Mouse (Mus musculus) limb, embryonic 12.5 days (tissue): ENCODE measurements at regions not wholly inside any gene's neighbourhood (a gene's known extent, or its start where the extent isn't known, plus 50 kb on each side); places are given as distances from the start of the nearest gene placed in this dataset.

Experiments used
- ATAC-seq: fragments of 200-750 bp; cut with Nextera tagmentation; 2 replicates; pipeline ENCODE4 v1.8.0; 2017; ENCODE audit warnings: low read depth, moderate TSS enrichment; ENCODE audit not compliant: insufficient number of reproducible peaks, insufficient read depth, low FRiP score, low TSS enrichment
- H3K27ac ChIP-seq: fragments of 300-500 bp; sonication (generic); 2 replicates; pipeline ENCODE4 v1.5.1; 2016; ENCODE audit warnings: mild to moderate bottlenecking, moderate library complexity
- H3K27me3 ChIP-seq: fragments of 300-500 bp; sonication (generic); 2 replicates; pipeline ENCODE4 v1.6.1; 2016; ENCODE audit warnings: mild to moderate bottlenecking, moderate library complexity
- H3K36me3 ChIP-seq: fragments of 300-500 bp; sonication (generic); 2 replicates; pipeline ENCODE4 v1.6.1; 2016; ENCODE audit warnings: mild to moderate bottlenecking, moderate library complexity
- H3K4me1 ChIP-seq: fragments of 300-500 bp; sonication (generic); replicated peaks from 2 replicates; pipeline ENCODE4 v1.6.1; 2016
- H3K4me2 ChIP-seq: fragments of 300-500 bp; sonication (generic); 2 replicates; pipeline ENCODE4 v1.6.1; 2016; ENCODE audit warnings: mild to moderate bottlenecking, moderate library complexity
- H3K4me3 ChIP-seq: fragments of 300-500 bp; sonication (generic); replicated peaks from 2 replicates; pipeline ENCODE4 v1.5.1; 2016; ENCODE audit warnings: mild to moderate bottlenecking
- H3K9ac ChIP-seq: fragments of 300-500 bp; sonication (generic); replicated peaks from 2 replicates; pipeline ENCODE4 v1.6.1; 2016; ENCODE audit warnings: mild to moderate bottlenecking, moderate library complexity
- H3K9me3 ChIP-seq: fragments of 300-500 bp; sonication (generic); 2 replicates; pipeline ENCODE4 v1.6.1; 2016; ENCODE audit warnings: mild to moderate bottlenecking, moderate library complexity
- WGBS: fragments of 180-500 bp; shearing (Covaris S2); methylation state at CpG from one replicate; pipeline ENCODE4 v1.1.7; 2016; 5-methylcytosine and 5-hydroxymethylcytosine counted together

DNA sequence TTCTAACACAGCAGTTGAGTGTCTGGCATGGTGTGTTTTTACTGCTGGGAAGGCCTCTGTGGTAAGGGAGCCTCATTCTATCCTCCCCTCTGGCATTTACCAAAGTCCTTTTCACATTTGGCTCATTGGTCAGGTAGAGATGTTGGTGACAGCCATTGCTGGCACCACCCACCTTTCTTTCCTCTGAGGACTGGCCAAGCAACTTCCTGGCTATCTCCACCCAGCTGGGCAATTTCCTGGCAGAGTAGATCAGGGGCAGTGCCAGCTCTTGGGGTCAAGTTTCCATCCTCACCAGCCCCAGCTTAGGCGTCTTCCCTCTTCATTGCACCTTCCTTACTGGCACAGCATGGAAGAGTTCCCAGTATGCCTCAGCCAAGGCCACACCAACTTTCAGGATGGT, 372.5 kb upstream of the Kif2a start:
- Histone ChIP-seq H3K27me3 (no peaks in the 10 kb centered on the region), H3K4me3 (no peak overlapping the region), H3K36me3 (no peaks in the 10 kb centered on the region), H3K9me3 (no peaks in the 10 kb centered on the region), H3K4me2 (no peak overlapping the region), H3K27ac (no peak overlapping the region), H3K9ac (no peak overlapping the region), H3K4me1 (no peaks in the 10 kb centered on the region)
- no peak for ATAC-seq
- WGBS: 59% methylated on average over 1 of the region's 1 CpGs

- H3K9ac ChIP-seq: no peak overlapping the region
- H3K4me2 ChIP-seq: no peak overlapping the region
- H3K9me3 ChIP-seq: no peaks in the 10 kb centered on the region
- no peak overlapping the region for H3K4me3 ChIP-seq
- H3K36me3 ChIP-seq: no peaks in the 10 kb centered on the region
- WGBS: 69% methylated on average over 4 of the region's 4 CpGs
- no peak for ATAC-seq
- H3K4me1 ChIP-seq: no peaks in the 10 kb centered on the region
- H3K27me3 ChIP-seq: no peaks in the 10 kb centered on the region
- H3K27ac ChIP-seq: no peak overlapping the region
Observed at GRCm38 (mm10) chr13:107389535-107390150, 367.7 kb upstream of the Kif2a start.

GRCm38 (mm10) chr13:107389074-107389473, 367.1 kb upstream of the Kif2a start:
- Histone ChIP-seq H3K36me3 (no peaks in the 10 kb centered on the region), H3K4me1 (no peaks in the 10 kb centered on the region), H3K9me3 (no peaks in the 10 kb centered on the region), H3K27me3 (no peaks in the 10 kb centered on the region), H3K27ac (no peak overlapping the region), H3K9ac (no peak overlapping the region), H3K4me3 (no peak overlapping the region), H3K4me2 (no peak overlapping the region)
- no peak for ATAC-seq
- 87% methylated on average over 3 of the region's 3 CpGs for WGBS

DNA sequence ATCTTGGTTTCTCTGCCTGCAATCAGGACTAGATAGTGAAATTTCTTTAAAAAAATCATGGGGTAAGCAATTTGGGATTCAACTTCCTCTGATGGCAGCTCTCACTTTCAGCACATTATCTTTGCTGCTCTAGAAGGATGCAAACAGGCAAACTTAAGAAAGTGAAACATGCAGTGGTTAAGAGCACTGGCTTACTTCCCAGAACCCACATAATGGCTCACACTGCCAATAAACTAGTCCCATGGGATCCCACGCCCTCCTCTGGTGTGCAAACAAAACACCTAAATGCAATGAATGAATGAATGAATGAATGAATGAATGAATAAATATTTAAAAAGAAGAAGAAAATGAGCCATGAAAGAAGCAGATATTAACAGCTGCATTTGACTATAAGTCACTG, 356.1 kb upstream of the Kif2a start:
- Histone ChIP-seq H3K9ac (no peak overlapping the region), H3K4me3 (no peak overlapping the region), H3K4me2 (no peak overlapping the region), H3K27ac (no peak overlapping the region), H3K27me3 (no peaks in the 10 kb centered on the region), H3K9me3 (no peaks in the 10 kb centered on the region), H3K4me1 (no peaks in the 10 kb centered on the region), H3K36me3 (no peaks in the 10 kb centered on the region)
- 70% methylated on average over 1 of the region's 1 CpGs for WGBS
- ATAC-seq: no peak

- Histone ChIP-seq H3K36me3 (no peaks in the 10 kb centered on the region), H3K27me3 (no peaks in the 10 kb centered on the region), H3K27ac (no peak overlapping the region), H3K4me2 (no peak overlapping the region), H3K9me3 (no peaks in the 10 kb centered on the region), H3K4me3 (no peak overlapping the region), H3K4me1 (no peaks in the 10 kb centered on the region), H3K9ac (no peak overlapping the region)
- ATAC-seq: no peak
- 86% methylated on average over 3 of the region's 3 CpGs for WGBS
Observed at GRCm38 (mm10) chr13:107372666-107373065, 350.7 kb upstream of the Kif2a start.

DNA sequence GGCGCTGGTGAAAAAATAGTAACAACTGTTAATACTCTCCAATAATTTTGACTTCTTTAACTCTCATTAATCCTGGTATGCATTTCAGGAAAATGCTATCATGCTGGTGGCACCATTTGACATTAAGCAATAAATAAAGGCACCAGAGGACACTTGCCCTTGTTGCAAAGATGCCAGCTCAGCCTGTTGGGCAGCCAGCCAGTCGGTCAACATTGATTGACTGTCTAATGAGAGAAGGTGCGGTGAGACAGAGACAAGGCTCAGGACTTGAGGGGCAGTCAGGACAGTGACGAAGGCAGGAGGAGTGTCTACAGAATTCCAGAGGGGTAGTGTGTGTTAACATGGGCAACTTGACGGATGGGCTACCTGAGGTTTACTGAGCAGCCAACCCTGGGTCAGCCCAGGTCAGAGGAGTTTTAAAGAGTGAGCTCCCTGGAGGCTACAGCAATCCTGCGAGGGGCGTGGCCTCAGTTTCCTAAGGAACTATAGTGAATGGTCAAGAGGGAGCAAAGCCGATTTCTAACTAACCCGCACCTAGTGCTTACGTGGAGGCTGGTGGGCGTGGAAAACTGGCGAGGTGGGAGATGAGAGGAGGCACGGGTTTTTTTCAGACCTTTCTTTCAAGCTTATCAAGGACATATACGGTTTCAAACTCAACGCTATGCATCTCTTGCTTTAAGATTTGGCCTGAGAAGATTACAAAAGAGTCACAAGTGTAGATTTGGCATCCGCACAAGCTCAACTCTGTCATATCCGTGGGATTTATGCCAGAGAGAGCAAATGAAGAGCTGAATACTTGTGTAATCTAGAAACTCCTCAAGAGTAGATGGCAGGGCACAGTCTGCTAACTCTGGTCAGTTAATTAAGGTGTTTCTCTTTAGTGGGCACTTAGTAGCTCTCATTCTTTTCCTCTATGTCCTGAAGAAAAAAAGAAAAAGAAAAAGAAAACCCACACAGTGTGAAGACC, 350.0 kb upstream of the Kif2a start:
- no peak overlapping the region for H3K9ac ChIP-seq
- H3K9me3 ChIP-seq: no peaks in the 10 kb centered on the region
- H3K36me3 ChIP-seq: no peaks in the 10 kb centered on the region
- no peaks in the 10 kb centered on the region for H3K4me1 ChIP-seq
- H3K4me3 ChIP-seq: no peak overlapping the region
- WGBS: 42% methylated on average over 17 of the region's 17 CpGs
- no peak for ATAC-seq
- no peak overlapping the region for H3K4me2 ChIP-seq
- H3K27ac ChIP-seq: no peak overlapping the region
- no peaks in the 10 kb centered on the region for H3K27me3 ChIP-seq

DNA sequence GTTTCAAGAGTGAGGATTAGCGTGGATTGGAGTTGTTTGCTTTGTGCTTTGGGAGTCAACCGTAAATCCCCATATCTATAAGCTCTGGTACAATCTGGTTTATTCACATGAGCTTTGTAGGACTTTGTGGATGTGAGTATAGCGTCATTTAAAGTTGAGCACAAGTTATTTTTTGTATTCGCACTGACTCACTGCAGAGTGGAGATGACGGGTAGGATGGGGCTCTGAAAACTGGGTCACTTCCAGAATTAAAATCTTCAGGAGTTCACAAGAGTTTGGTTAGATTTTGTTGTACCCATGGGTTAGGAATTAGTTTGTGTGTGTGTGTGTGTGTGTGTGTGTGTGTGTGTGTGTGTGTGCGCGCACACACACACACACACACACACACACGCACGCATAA, 345.7 kb upstream of the Kif2a start:
- H3K9me3 ChIP-seq: no peaks in the 10 kb centered on the region
- H3K4me2 ChIP-seq: no peak overlapping the region
- ATAC-seq: no peak
- H3K4me1 ChIP-seq: no peaks in the 10 kb centered on the region
- 93% methylated on average over 9 of the region's 9 CpGs for WGBS
- no peaks in the 10 kb centered on the region for H3K36me3 ChIP-seq
- H3K27ac ChIP-seq: no peak overlapping the region
- H3K4me3 ChIP-seq: no peak overlapping the region
- no peaks in the 10 kb centered on the region for H3K27me3 ChIP-seq
- no peak overlapping the region for H3K9ac ChIP-seq

DNA sequence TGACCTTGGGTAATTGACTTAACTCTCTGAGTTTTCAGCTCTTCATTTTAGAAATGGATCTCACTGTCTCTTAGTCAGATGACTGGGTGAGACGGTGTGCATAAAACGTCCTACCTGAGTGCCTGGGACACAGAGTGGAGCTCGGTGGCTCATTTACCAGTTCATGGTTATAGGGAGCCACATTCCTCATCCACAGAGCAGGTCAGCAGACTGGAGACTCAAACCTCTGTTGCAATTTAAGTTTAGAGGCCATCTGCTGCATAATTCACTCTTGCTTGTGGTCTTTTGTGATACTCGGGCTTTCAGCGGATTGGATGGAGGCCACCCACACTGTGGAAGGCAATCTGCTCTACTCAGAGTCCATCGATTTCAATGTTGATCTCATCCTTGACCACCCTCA, 343.8 kb upstream of the Kif2a start:
- H3K4me1 ChIP-seq: no peaks in the 10 kb centered on the region
- H3K9me3 ChIP-seq: no peaks in the 10 kb centered on the region
- H3K27ac ChIP-seq: no peak overlapping the region
- no peaks in the 10 kb centered on the region for H3K27me3 ChIP-seq
- H3K36me3 ChIP-seq: no peaks in the 10 kb centered on the region
- no peak overlapping the region for H3K4me3 ChIP-seq
- no peak for ATAC-seq
- no peak overlapping the region for H3K9ac ChIP-seq
- H3K4me2 ChIP-seq: no peak overlapping the region
- WGBS: 89% methylated on average over 6 of the region's 6 CpGs

DNA sequence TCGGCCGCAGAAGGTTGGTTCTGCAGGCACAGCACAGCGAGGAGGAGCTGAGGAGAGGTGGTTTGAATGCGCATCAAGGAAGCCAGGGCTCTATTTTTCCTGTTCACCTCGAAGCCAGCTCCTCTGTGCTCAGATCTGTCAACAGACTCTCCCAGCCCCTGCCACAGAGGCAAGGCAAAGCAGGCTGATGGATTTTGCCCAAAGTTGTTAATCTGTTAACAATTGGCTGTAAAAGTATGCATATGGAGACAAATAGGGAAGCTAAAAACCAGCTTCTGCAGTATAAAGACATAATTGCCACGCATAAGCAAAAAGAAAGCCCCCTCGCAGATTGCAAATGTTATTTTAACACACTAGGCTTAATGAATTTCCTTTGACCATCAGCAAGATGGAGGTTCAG, 343.3 kb upstream of the Kif2a start:
- no peaks in the 10 kb centered on the region for H3K9me3 ChIP-seq
- no peaks in the 10 kb centered on the region for H3K27me3 ChIP-seq
- H3K9ac ChIP-seq: no peak overlapping the region
- 72% methylated on average over 7 of the region's 7 CpGs for WGBS
- H3K4me2 ChIP-seq: no peak overlapping the region
- no peak overlapping the region for H3K4me3 ChIP-seq
- ATAC-seq: no peak
- H3K4me1 ChIP-seq: no peaks in the 10 kb centered on the region
- no peaks in the 10 kb centered on the region for H3K36me3 ChIP-seq
- no peak overlapping the region for H3K27ac ChIP-seq

- Histone ChIP-seq H3K4me1 (no peaks in the 10 kb centered on the region), H3K9ac (no peak overlapping the region), H3K4me2 (no peak overlapping the region), H3K36me3 (no peaks in the 10 kb centered on the region), H3K27me3 (no peaks in the 10 kb centered on the region), H3K9me3 (no peaks in the 10 kb centered on the region), H3K4me3 (no peak overlapping the region), H3K27ac (no peak overlapping the region)
- ATAC-seq: no peak
- WGBS: 83% methylated on average over 8 of the region's 8 CpGs
Observed at GRCm38 (mm10) chr13:107362806-107363687, 341.1 kb upstream of the Kif2a start.

DNA sequence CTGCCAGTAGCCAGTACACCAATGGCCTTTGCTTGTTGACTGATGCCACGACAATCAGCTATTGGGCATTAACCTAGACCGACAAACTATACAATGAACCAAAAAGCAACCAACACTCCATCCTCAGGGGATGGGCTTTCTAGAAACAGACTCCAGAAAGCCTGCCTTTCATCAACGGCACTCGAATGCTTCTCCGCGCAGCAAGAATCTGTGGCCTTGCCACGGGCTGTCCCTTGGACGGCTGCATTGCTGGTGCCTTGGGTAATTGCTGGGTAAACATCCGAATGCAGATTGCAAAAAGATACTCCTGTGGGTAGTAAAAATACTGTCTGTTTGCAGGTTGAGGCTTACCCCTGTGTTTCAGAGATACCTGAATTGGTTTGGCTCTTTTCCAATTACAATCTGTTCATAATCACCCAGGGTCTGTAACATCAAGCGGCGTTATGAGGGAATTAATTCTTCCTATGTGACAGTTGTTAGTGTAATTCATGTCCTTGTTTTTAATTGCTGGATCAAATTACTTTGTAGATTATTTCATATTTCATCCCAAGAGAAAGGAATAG, 319.0 kb upstream of the Kif2a start:
- Histone ChIP-seq H3K4me2 (no peak overlapping the region), H3K9me3 (no peaks in the 10 kb centered on the region), H3K27me3 (no peaks in the 10 kb centered on the region), H3K4me1 (no peaks in the 10 kb centered on the region), H3K36me3 (no peaks in the 10 kb centered on the region), H3K4me3 (no peak overlapping the region), H3K9ac (no peak overlapping the region), H3K27ac (no peak overlapping the region)
- ATAC-seq: no peak
- 77% methylated on average over 11 of the region's 11 CpGs for WGBS
